Mouse (Mus musculus): ENCODE data around the gene Crocc2. TPM values are rescaled to one million over a fixed set of nuclear protein-coding genes. Genes with fewer than 3 reads are reported as not detected.

Crocc2 gene
- total and polyA plus RNA-seq, 3 experiments = not detected

DNA sequence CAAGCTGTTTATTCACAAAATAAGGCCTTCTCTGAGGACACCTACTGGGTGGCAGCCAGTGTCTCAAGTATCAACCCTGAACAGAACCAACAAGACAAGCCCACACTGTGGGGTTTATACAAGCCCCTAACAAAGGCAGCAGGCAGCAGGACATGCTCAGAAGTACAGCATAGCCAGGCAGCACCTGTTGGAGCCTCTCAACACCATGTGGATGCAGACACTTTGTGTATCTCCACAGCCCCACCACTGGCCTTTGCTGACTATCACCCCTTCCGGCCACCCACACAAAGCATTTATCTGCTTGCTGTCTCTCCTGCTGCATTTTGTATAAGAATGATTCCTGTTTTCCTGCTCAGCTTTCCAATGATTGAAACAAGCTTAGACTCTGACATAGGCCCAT, 89.0 kb downstream of the Crocc2 start:
- dilution Hi-C loops (cut with MboI; ENCODE audit: extremely low pct_ligation_motif_present, extremely low pct_unique_long_range_greater_than_20kb, low sequenced_read_pairs) (no loop called here), in situ Hi-C loops (cut with MboI; ENCODE audit: low pct_ligation_motif_present, low pct_unique_long_range_greater_than_20kb, low sequenced_read_pairs) (no loop called here)
- Histone ChIP-seq H3K9ac (ENCODE audit: insufficient read depth, low read depth) (no peak overlapping the region), H3K36me3 (replicated peaks in 1 of 2; ENCODE audit: control insufficient read depth in 1 of 2, insufficient read depth in 1 of 2, low read length in 1 of 2) (no peaks in the 10 kb centered on the region), H3K4me1 (ENCODE audit: control insufficient read depth in 1 of 2, insufficient read depth in 2 of 2) (no peaks in the 10 kb centered on the region), H3K9me3 (replicated peaks; ENCODE audit: low read length) (no peaks in the 10 kb centered on the region), H3K27me3 (replicated peaks) (peaks cover 94% of the 10 kb centered on the region), H3K4me3 (replicated peaks in 1 of 3; ENCODE audit: low read depth in 2 of 3, low read length in 2 of 3, poor library complexity in 1 of 3) (no peak overlapping the region), H3K27ac (ENCODE audit: insufficient read depth, low read depth) (no peak overlapping the region), H3K4me2 (ENCODE audit: insufficient read depth, low read depth, poor library complexity, severe bottlenecking) (no peak overlapping the region), H3K79me2 (replicated peaks; ENCODE audit: control insufficient read depth, extremely low read depth, insufficient read depth, poor library complexity, severe bottlenecking) (no peaks in the 10 kb centered on the region)
- DNase-seq (ENCODE audit: extremely low read depth) = no peak
- no peak for TF ChIP-seq TBP (conservative IDR thresholded peaks at IDR 0.05; ENCODE audit: low read depth, low read length)
- TF ChIP-seq EP300 (IDR thresholded peaks at IDR 0.05; ENCODE audit: low read length) = no peak
- TF ChIP-seq GABPA (IDR thresholded peaks at IDR 0.05; ENCODE audit: insufficient replicate concordance, low read depth, low read length) = no peak
- TF ChIP-seq SMC3 (IDR thresholded peaks at IDR 0.05; ENCODE audit: low read depth, low read length) = no peak
- TF ChIP-seq ZMIZ1 (IDR thresholded peaks at IDR 0.05; ENCODE audit: low read depth, low read length) = no peak
- TF ChIP-seq PAX5 (IDR thresholded peaks at IDR 0.05; ENCODE audit: low read length) = no peak

DNA sequence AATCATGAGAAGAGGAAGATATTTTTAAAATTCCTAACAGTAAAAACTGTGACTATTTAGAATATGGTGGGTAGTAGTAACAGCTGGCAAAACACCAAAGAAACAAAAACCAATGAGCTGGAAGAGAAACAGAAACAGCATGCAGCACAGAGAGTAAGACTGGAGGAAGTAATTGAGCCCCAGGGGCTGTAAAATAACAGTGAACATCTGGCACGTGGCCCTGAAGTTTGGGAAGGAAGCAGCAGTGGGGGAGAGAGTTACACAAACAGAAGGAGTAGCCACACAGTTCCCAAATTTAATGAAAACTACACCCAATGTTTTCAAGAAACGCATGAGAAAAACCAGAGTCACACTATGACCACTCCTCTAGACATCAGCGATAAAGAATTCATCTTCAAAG, 98.7 kb downstream of the Crocc2 start:
- Histone ChIP-seq H3K9me3 (replicated peaks; ENCODE audit: low read length) (peaks cover 2% of the 10 kb centered on the region), H3K27ac (ENCODE audit: insufficient read depth, low read depth) (no peak overlapping the region), H3K4me3 (replicated peaks in 1 of 3; ENCODE audit: low read depth in 2 of 3, low read length in 2 of 3, poor library complexity in 1 of 3) (no peak overlapping the region), H3K4me1 (ENCODE audit: control insufficient read depth in 1 of 2, insufficient read depth in 2 of 2) (no peaks in the 10 kb centered on the region), H3K36me3 (replicated peaks in 1 of 2; ENCODE audit: control insufficient read depth in 1 of 2, insufficient read depth in 1 of 2, low read length in 1 of 2) (no peaks in the 10 kb centered on the region), H3K27me3 (replicated peaks) (peaks cover 69% of the 10 kb centered on the region), H3K79me2 (replicated peaks; ENCODE audit: control insufficient read depth, extremely low read depth, insufficient read depth, poor library complexity, severe bottlenecking) (no peaks in the 10 kb centered on the region), H3K9ac (ENCODE audit: insufficient read depth, low read depth) (no peak overlapping the region), H3K4me2 (ENCODE audit: insufficient read depth, low read depth, poor library complexity, severe bottlenecking) (no peak overlapping the region)
- dilution Hi-C loops (cut with MboI; ENCODE audit: extremely low pct_ligation_motif_present, extremely low pct_unique_long_range_greater_than_20kb, low sequenced_read_pairs) (no loop called here), in situ Hi-C loops (cut with MboI; ENCODE audit: low pct_ligation_motif_present, low pct_unique_long_range_greater_than_20kb, low sequenced_read_pairs) (no loop called here)
- no peak for DNase-seq (ENCODE audit: extremely low read depth)
- TF ChIP-seq MYC (IDR thresholded peaks at IDR 0.05; ENCODE audit: low read depth, low read length) = no peak
- TF ChIP-seq NRF1 (IDR thresholded peaks at IDR 0.05; ENCODE audit: low read depth, low read length) = no peak
- TF ChIP-seq HCFC1 (IDR thresholded peaks at IDR 0.05; ENCODE audit: low read depth, low read length) = no peak
- TF ChIP-seq CHD1 (IDR thresholded peaks at IDR 0.05; ENCODE audit: low read depth, low read length) = no peak
- no peak for TF ChIP-seq ETS1 (conservative IDR thresholded peaks at IDR 0.05; ENCODE audit: low read depth, low read length)
- TF ChIP-seq MAX (IDR thresholded peaks at IDR 0.05; ENCODE audit: low read length) = no peak
- no peak for TF ChIP-seq IRF4 (IDR thresholded peaks at IDR 0.05; ENCODE audit: low read depth, low read length)

DNA sequence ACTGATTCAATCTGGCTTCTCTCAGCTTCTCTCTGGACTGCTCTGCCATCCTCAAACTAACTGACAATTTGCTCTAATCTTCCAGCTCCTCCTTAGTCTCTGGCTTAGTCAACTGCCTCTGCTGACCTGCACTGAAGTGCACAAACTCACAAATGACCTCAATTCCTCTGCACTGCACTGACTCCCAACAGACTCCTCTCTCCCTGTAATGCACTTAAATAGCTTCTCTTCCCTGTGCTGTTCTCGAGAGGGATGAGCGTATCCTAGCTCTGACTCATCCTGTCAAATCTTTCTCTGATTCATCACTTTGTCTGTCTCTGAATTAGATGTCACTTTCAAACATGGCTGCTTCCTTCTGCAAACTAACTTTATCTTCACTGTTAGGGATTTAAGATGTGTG, 99.7 kb downstream of the Crocc2 start:
- H3K79me2 ChIP-seq (replicated peaks; ENCODE audit: control insufficient read depth, extremely low read depth, insufficient read depth, poor library complexity, severe bottlenecking) = no peaks in the 10 kb centered on the region
- in situ Hi-C loops (cut with MboI; ENCODE audit: low pct_ligation_motif_present, low pct_unique_long_range_greater_than_20kb, low sequenced_read_pairs) (no loop called here), dilution Hi-C loops (cut with MboI; ENCODE audit: extremely low pct_ligation_motif_present, extremely low pct_unique_long_range_greater_than_20kb, low sequenced_read_pairs) (no loop called here)
- H3K9me3 ChIP-seq (replicated peaks; ENCODE audit: low read length) = peaks cover 2% of the 10 kb centered on the region
- no peaks in the 10 kb centered on the region for H3K36me3 ChIP-seq (replicated peaks in 1 of 2; ENCODE audit: control insufficient read depth in 1 of 2, insufficient read depth in 1 of 2, low read length in 1 of 2)
- H3K4me1 ChIP-seq (ENCODE audit: control insufficient read depth in 1 of 2, insufficient read depth in 2 of 2) = no peaks in the 10 kb centered on the region
- no peak overlapping the region for H3K9ac ChIP-seq (ENCODE audit: insufficient read depth, low read depth)
- H3K4me2 ChIP-seq (ENCODE audit: insufficient read depth, low read depth, poor library complexity, severe bottlenecking) = no peak overlapping the region
- no peak for DNase-seq (ENCODE audit: extremely low read depth)
- H3K27ac ChIP-seq (ENCODE audit: insufficient read depth, low read depth) = no peak overlapping the region
- H3K4me3 ChIP-seq (replicated peaks in 1 of 3; ENCODE audit: low read depth in 2 of 3, low read length in 2 of 3, poor library complexity in 1 of 3) = no peak overlapping the region
- peaks cover 59% of the 10 kb centered on the region for H3K27me3 ChIP-seq (replicated peaks)
- TF ChIP-seq POLR2A (IDR thresholded peaks at IDR 0.05; ENCODE audit: low read depth, low read length) = no peak
- no peak for TF ChIP-seq MEF2A (IDR thresholded peaks at IDR 0.05; ENCODE audit: borderline replicate concordance, low read depth, low read length)
- no peak for TF ChIP-seq NELFE (IDR thresholded peaks at IDR 0.05; ENCODE audit: low read depth, low read length)
- no peak for TF ChIP-seq TBP (conservative IDR thresholded peaks at IDR 0.05; ENCODE audit: low read depth, low read length)
- no peak for TF ChIP-seq TCF12 (IDR thresholded peaks at IDR 0.05; ENCODE audit: low read depth, low read length)
- TF ChIP-seq POLR2AphosphoS2 (IDR thresholded peaks at IDR 0.05; ENCODE audit: low read depth, low read length) = no peak
- no peak for TF ChIP-seq USF2 (conservative IDR thresholded peaks at IDR 0.05; ENCODE audit: low read depth, low read length)
- no peak for TF ChIP-seq SIN3A (IDR thresholded peaks at IDR 0.05; ENCODE audit: low read length)
- no peak for TF ChIP-seq KAT2A (IDR thresholded peaks at IDR 0.05; ENCODE audit: insufficient replicate concordance, low read length)
- no peak for TF ChIP-seq IRF4 (IDR thresholded peaks at IDR 0.05; ENCODE audit: low read depth, low read length)
- no peak for TF ChIP-seq PAX5 (IDR thresholded peaks at IDR 0.05; ENCODE audit: low read length)
- TF ChIP-seq MAX (IDR thresholded peaks at IDR 0.05; ENCODE audit: low read length) = no peak
- TF ChIP-seq EP300 (IDR thresholded peaks at IDR 0.05; ENCODE audit: low read length) = no peak
- no peak for TF ChIP-seq MYC (IDR thresholded peaks at IDR 0.05; ENCODE audit: low read depth, low read length)
- no peak for TF ChIP-seq HCFC1 (IDR thresholded peaks at IDR 0.05; ENCODE audit: low read depth, low read length)
- TF ChIP-seq RCOR1 (conservative IDR thresholded peaks at IDR 0.05; ENCODE audit: low read depth, low read length) = no peak
